Mouse (Mus musculus): ENCODE data around the gene S1pr1.

Gene S1pr1

GRCm38 (mm10) chr3:115673663-115674157, 41.2 kb downstream of the S1pr1 start:
- DNase-seq: no peak

DNA sequence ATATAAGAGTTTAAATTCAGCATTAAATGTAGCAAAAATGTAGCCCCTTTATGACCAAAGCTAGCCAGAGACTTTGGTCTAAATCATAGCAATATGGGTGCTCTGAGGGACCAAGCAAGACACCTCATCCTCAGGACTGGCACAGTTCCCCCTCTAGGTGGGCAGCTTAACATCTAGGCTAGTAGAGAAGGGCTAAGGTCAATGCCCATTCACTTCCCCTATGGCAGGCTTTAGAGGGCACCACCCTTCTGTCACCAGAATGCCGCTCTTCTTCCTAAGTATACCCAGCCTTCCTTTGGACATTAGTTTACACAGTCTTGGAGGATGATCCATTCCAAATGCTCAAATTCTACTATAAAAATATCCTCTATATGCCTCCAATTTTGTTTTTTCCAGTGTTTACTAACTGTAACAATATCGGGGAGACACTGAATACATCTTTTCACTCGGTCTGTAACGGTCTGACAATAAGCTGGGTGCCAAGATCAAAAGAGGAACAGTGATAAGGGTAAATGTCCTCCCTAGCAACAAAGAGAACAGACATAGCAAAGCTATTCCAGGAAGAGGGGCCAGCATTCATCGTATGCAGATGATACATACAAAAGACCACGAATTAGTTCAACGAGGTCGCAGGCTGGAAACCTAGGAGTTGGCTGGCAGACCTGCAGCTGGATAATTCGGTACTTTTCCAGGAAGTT, 41.8 kb downstream of the S1pr1 start:
- no peak for DNase-seq

GRCm38 (mm10) chr3:115669230-115669629, 45.6 kb downstream of the S1pr1 start:
- no peak for DNase-seq

- DNase-seq: no peak
Observed at GRCm38 (mm10) chr3:115667182-115667581, 47.7 kb downstream of the S1pr1 start.

DNA sequence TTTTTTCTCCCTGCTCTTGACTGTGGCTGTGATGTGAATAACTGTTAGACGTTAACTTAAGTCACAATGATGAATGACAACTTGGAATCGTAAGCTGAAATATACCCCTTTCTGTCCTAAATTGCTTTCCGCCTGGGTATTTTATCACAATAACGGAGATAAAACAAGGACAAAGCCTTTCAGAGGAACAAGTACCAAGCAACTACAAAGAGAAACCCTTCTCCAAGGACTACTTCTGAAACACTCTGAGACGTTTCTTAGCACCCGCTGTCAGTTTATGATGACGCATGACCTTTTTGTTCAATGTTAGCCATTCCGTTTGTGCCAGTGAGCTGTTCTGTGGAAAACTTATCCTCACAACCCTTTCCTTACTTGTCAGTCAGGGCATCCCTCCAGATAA, 48.3 kb downstream of the S1pr1 start:
- no peak for DNase-seq

GRCm38 (mm10) chr3:115664497-115664896, 50.4 kb downstream of the S1pr1 start:
- no peak for DNase-seq

- DNase-seq: peak; percentile 75
Observed at GRCm38 (mm10) chr3:115660701-115661460, 54.0 kb downstream of the S1pr1 start.

Data from kidney, adult 9 months (tissue).